Mouse (Mus musculus): ENCODE measurements around the gene Cyp2w1.

The Cyp2w1 gene

GRCm38 (mm10) chr5:139404801-139405401 is 52.5 kb downstream of the Cyp2w1 start, which contains the start of gene C130050O18Rik:
Gene C130050O18Rik (plus strand): TSS chr5:139405280.
- no peak for DNase-seq (ENCODE audit: low spot score in 2 of 2)

DNA sequence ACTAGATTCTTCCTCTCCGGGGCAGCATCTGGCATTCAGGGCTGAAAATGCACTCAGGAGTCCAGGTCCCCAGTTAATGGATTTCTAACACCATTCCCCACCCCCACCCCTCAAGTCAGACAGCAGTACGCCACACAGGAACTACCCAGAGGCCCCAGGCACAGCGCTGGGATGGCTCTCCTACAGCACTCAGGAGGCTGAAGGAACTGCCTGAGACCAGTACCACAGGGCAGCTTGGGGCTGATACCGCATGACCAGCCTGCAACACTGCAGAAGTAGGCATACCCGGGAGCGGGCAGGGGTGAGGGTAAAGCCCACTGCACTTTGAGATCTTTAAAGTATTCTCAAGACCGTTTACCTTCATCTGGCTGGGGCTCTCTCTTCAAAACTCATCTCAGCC is 53.1 kb downstream of the Cyp2w1 start:
- DNase-seq (ENCODE audit: low spot score in 2 of 2) = no peak

GRCm38 (mm10) chr5:139405953-139406352 is 53.5 kb downstream of the Cyp2w1 start:
- no peak for DNase-seq (ENCODE audit: low spot score in 2 of 2)
